Mouse (Mus musculus) embryonic fibroblast, embryonic 13.5 days (primary cell): ENCODE measurements at regions not wholly inside any gene's neighbourhood (a gene's known extent, or its start where the extent isn't known, plus 50 kb on each side); places are given as distances from the start of the nearest gene placed in this dataset.

ENCODE experiments used
- CTCF ChIP-seq: IDR thresholded peaks from 2 replicates; pipeline ENCODE4 v1.5.1; 2011; ENCODE audit warnings: mild to moderate bottlenecking, control low read depth, low read length, moderate library complexity, borderline replicate concordance; ENCODE audit not compliant: insufficient read depth
- POLR2A ChIP-seq: IDR thresholded peaks from 2 replicates; pipeline ENCODE4 v1.6.1; 2011; ENCODE audit warnings: low read depth, mild to moderate bottlenecking, control low read depth, low read length, moderate library complexity

DNA sequence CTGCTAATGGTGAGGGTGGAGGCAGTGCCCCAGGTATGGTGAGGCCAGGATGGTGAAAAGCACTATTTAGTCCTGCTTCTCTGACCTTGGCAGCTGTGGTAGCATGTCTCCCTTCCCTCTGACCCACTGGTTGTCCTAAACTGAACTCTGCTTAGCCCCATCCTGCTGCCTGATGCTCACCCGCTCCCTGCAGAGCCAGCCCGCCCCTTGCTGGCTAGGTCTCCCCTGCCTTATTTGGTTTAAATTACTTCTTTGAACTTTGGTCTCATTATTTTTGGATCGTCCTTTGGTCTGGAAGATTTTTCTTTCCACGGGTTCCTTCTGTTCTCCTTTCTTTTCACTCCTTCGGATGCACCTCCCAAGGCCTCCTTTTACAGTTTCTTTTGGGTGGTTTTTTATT is 525.7 kb upstream of the Tnp1 start:
- no peak for TF ChIP-seq CTCF
- no peak for TF ChIP-seq POLR2A
